Mouse (Mus musculus) layer of hippocampus, postnatal 10 days (tissue): Measurements from ENCODE around the gene Spop. TPM values are rescaled to one million over a fixed set of nuclear protein-coding genes. Genes with fewer than 3 reads are reported as not detected.
"Not testable (repeated sequence)": the region's sequence is repeated elsewhere in the genome, so short reads cannot be mapped to it uniquely, and the experiment has no call there.

Source experiments
- DNase-seq, 2 experiments: peaks; one replicate each; pipeline ENCODE4 v3.0.0; 2021; ENCODE audit warnings: low spot score in 2 of 2
- total RNA-seq, 2 experiments: library from RNA; stranded (reverse); gene quantifications; 2 replicates each; pipeline ENCODE4 v1.2.3; 2021

Gene Spop
- total RNA-seq, 2 experiments from 2014 or later: 132 to 137 TPM

DNA sequence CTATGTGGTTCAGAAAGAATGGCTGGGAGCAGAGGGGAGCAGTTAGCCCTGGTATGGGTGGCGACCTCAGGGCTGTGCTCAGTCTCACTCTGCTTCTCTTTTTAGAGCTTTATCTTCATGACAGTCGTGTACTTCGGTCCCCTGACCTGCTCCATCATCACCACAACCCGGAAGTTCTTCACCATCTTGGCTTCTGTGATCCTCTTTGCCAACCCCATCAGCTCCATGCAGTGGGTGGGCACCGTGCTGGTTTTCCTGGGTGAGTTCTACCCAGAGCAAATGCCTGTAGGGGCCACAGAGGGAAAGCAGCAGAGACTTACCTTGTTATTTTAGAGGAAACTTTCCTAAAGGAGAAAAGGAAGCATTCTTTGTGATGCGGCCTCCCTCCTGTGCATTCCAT, 23.5 kb upstream of the Spop start:
- no peak for DNase-seq

DNA sequence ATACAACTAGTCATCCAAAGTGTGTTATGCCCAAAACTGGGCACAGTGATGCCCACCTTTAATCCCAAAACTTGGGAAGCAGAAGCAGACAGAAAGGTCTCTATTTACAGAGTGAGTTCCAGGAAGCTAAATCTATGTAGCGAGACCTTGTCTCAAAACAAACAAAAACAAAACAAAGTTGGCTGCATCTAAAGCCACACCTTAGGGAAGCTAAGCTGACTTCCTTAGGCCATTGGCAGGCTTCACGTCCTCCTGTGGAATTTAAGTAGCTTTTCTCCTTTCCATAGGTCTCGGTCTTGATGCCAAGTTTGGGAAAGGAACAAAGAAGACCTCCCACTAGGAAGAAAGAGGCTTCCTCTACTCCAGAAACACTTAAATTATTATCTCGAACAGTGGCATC, 22.7 kb upstream of the Spop start:
- no peak for DNase-seq

DNA sequence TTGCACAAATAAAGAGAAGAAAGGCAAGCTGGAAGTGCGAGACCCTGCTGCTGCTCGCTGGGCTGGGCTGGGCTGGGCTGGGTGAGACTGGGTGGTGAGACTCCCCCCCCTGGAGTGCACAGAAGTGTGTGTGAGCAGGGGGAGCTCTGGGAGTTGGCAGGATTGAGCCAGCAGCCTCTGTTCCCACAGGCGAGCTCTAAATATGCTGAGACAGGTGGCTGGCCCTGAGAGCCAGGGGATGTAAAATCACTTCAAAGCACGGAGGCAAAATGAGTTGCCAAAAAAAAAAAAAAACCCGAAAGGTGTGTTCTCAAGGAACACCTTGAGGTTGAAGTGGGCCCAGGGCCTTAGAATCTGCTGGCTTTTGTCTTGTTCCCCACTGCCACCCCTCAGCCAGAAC, 22.1 kb upstream of the Spop start:
- DNase-seq: peak; percentile 46 to 59

DNA sequence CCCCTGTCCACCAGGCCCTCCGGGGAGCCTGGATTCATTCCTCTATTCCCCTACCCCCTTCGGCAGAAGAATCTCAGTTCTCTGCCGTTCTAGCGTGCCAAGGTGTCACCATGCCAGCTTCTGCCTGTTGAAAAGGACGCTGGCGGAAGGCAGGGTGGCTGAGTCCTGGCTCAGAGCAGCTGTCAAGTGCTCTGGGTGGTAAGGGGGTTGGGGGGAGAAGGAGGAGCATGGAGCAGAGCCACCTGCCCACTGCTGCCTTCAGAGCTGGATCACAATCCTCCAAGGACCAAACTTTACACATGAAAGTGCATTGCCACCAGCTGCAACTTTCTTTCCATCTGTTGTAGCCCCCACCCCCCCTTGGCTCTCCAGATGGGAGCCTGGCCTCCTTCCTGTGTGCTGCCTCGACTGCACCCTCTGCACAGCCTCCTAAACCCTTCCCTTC, 21.6 kb upstream of the Spop start:
- peak; percentile 74 to 81 for DNase-seq

DNA sequence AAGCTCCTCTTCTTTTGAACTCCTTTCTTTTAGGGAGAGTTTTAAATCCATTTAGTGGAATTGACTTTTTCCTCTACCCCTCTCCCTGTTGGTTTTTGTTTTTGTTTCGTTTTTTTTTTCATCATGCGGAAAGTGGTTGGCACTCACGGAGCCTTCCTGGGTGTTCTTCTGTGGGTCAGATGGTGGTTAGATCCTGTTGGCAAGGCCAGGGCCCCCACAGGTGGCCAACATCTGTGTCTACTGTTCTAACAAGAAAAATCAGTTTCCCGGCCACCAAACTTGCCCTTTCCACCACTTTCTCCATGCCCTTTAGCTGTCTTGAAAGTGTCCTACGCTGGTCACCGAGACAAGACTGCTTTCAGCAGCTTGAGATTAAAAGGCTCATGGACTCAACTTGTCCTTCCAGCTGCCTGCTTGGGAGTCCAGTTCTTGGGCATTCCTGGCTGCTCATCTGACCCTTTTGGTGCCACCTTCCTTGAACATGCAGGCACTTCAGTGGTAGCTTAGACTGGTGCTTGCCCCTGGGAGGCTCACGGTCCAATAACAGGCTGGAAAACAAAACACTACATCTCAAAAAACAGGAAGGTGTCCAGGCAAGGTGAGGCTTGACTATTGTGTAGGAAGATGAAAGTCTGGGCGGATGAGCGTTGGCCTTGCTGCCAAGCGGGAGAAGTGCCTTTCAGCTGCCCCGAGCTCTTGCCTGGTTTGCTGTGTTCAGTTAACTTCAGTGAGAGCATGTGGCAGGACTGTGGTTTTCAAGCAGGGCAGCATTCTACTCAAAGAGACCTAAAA, 21.0 kb upstream of the Spop start:
- DNase-seq: no peak

DNA sequence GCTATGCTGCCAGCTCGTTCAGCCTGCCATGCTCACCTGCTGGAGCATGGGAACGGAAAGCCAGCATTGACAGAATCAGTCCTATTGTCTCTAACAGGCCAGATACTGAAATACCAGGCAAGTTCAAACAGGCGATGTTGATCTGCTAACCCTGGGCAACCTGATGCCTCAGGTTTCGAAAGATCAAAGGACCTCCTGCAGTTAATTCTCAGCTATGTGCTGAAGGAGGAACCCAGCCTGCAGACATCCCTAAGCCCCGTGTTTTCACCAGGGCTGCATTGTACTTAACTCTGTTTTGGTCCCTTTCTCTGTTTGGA, 20.4 kb upstream of the Spop start:
- DNase-seq: no peak

DNA sequence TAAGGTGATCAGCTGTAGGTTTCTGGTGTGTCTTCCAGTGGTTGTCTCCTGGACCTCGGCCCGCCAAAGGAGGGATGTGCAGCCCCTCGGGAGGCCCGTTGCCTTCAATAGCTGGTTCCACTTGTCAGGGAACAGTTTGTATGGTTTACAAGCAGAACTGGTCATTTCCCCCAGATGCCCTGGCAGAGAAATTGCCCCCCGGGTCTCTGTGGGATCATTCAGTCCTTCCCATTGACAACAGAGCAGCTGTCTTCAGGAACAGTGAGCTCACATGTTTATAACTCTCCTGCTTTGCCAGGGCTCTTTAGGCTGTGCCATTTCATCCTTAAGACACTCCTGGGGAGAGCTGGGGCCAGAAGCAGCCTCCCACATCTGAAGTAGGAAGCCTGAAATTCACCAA, 19.8 kb upstream of the Spop start:
- no peak for DNase-seq

DNA sequence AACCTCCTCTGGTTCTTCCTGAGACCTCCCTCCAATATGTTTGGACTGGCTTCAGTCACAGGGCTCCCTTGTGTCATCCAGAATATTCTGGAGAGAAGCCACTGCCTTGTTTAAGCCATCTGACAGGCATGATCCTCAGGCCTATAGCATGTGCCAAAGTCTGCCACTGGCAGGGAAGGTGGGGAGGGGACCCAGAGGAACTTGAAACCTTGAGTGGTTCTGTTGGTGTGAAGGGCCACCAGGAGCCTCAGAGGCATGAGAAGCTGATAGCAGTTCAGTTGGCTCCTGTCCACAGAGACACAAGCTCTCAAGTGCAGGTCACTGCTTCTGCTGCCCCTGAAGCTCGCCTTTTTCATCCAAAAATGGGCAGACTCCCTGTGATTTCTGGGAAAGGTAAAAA, 17.3 kb upstream of the Spop start:
- no peak for DNase-seq

DNA sequence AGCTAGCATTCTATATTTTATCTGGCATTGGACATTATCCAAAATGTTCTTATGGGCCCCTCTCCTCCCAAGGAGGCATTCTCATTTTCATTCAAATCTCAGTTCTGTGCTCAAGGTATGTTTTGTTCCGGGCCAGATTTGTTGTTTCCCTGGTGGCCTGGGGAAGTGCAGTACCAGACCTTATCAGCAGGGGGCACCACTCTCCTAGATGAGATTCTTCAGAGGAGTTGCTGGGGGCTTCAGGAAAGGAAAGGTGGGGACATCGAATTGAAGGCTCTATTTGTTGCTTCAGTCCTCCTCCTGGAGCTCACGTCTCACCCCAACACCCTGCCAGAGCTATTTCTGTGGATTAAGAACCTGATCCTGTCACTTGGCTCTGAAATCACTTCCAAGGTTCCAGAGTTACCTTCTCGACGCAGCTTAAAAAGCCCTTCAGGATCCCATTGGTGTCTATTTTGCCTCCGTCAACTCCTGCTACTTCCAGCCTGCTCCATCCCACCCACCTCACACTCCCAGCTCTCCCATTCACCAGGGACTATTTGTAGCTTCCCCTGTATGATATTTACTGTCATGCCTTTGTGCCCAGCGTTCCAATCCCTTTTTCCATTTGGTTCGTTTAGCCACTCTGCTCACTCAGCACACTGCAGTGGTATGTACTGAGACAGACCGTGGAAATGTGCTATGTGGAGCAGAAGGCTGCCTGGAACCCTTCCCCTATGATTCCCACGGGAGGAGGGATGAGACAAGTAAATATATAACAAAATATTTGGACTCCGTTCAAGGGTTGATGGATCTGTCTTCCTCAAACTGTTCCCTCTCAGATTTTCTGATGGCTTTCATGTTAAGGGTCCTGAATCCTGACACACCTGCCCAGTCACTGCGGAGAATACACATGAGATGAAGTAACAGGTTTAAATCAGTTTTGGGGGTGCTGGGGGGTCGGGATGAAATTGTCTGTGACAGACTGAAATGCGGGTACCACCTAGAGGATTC, 15.7 kb upstream of the Spop start:
- DNase-seq: peak; percentile 89 to 90

DNA sequence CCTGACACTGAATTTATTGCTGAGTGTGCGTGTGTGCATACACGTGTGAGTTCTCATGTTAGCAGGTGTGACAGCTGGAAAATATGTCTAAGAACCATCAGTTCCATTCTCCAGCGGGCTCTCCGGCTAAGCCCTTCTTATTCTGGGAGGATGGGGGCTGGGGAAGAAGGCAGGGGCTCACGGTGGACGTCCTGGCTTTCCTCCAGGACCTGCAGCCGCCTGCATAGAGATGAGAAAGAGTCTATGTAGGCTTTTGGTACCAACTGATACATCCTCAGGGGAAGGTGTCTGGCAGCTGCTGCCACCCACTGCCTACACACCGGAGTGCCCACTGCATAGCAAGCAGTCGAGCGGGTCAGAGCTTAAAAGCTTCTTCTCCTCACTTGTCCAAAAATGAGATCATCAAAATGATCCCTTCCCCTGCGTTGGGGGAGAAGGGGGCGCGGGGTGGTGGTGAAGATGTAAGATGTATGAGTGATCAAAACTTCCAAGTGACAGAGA, 14.3 kb upstream of the Spop start:
- no peak for DNase-seq

DNA sequence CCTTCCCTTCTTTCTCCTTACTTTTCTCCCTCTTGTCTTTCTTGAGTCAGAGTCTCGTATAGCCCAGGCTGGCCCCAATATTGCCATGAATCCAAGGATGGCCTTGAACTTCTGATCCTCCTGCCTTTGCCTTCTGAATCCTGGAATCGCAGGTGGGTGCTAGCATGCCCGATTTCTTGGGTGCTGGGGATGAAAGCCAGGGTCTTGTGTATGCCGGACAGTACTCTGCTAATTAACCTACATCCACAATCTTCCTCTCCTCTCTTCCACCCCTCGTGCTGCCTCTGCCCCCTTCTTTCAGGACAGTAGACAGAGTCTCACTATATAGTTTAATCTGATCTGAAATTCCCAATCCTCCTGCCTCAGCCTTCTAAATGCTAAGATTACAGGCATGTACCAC, 12.3 kb upstream of the Spop start:
- no peak for DNase-seq

DNA sequence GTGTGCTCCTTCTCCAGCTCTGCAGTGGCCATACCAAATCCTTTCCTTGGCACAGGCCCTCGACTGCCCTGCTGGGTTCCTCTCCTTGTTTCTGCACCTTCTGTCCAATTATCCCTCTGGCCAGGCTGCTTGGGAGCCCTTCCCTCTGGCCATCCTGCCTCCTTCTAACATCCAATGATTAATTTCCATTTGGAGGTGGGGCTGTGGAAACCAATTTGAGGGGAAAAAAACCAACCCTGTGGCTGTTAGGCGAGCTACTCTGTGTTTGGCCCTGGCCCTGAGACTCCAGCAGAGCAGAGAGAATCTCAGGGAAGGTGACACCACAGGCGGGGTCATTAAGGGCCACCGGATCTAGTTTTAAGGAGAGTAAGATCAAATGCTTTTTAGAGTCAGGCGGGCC, 11.7 kb upstream of the Spop start:
- no peak for DNase-seq

DNA sequence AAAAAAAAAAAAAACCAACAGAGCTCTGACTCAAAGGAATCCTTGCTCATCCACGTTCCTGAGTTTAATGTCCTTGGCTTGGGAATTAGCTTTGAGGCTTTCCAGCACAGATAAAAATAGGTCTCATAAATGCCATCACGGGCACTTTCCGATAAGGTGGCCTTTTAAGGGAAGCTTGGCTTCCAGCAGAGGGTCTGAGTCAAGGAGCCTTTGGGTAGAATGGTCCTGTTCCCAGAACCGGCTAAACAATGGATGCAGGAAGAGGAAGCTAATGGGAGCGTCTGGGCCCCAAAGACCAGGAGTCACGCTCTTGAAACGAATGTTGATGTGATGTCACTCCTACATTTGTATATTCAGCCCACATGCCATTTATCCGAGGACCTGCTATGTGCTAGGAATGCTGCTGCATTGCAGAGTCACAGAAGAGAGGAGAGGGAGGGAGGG, 11.2 kb upstream of the Spop start:
- DNase-seq: no peak

DNA sequence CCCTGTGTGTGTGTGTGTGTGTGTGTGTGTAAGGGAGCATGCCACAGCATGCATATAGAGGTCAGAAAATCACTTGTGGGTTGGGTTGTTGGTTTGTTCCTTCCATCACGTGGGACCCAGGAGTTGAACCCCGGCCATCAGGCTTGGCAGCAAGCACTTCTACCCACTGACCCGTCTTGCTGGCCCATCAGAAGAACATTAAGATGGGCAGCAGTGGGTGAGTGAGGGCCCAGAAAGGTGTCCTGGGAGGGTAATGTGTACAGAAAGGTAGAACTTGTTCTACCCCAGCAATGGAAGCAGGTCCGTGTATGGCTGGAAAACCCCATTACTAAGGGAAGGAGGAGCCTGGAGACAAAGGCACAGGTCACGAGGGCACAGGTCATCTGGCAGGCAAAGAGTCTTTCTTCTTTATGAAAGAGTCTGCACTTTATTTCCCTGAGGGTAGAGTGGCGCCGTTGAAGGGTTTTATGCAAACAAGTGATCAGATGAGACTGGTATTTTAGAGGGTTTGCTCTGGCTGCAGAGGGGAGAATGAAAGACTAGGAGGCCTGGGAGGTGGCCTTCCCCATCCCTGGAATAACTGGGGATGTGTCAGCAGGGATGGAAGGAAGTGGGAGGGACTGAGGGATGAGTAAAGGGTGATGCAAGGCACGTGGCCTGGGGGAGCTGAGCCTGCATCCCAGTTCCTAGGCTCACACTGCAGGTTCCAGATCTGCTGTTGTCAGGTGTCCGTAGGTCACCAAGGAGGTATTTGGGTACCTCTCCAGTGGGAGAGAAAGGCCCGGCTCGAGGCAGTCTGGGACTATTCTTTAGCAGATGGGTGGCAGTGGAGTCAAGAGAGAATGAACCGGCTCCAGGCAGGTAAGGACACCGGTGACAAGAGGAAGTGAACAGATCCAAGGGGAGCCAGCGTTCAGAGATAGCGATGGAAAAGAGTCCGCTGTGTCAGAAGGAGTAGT, 10.2 kb upstream of the Spop start:
- no peak for DNase-seq

DNA sequence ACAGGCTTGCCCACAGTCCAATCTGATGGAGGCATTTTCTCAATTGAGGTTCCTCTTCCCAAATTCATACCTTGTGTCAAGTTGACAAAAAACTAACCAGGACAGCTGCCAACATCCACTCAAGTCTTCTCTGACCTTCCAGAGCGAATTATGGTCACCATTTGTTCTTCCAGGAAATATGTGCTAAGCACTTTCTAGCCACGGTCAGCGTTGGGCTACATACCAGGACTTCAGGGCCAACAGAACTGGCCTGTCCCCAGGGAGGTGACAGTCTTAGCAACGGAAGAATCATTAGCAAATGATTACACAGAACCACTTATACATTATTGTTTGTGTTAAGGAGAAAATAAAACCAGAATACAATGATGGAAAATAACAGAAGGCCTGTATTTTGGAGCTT, 8.1 kb upstream of the Spop start:
- no peak for DNase-seq

DNA sequence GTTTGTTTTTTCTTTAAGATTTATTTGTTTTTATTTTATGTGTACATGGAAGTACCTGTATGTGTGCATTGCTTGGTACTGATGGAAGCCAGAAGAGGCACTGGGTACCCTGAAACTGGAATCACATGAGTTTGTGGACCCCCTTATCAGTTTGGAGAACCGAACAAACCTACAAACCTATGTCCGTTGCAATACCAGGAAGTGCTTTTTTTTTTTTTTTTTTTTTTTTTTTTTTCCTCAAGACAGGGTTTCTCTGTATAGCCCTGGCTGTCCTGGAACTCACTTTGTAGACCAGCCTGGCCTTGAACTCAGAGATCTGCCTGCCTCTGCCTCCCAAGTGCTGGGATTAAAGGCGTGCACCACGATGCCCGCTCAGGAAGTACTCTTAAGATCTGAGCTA, 7.5 kb upstream of the Spop start:
- DNase-seq: not testable (repeated sequence)

DNA sequence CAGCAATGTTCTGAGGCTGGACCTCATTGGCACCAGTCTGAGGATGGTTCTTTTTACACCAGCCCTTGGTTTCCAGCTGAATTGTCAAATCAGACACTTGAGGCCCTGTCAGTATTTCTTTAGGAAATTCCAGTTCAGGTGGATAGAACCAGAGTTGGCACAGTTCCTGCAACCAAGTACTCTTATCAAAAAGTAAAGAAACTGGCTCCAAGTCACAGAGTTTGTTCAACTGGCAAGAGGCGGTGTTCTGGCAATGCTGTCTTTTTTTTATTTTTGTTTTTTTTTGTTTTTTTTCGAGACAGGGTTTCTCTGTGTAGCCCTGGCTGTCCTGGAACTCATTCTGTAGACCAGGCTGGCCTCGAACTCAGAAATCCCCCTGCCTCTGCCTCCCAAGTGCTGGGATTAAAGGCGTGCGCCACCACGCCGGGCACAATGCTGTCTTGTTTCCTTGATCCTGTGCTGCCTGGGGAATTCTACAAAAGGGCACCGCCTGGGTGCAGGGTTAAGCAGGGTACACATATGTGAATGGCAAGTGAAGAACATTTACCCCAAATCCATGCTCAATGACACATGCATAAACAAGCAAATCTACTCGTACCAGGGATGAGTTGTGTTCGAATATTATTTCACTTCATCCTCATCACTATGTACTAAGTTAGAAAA, 4.3 kb upstream of the Spop start:
- no peak for DNase-seq

DNA sequence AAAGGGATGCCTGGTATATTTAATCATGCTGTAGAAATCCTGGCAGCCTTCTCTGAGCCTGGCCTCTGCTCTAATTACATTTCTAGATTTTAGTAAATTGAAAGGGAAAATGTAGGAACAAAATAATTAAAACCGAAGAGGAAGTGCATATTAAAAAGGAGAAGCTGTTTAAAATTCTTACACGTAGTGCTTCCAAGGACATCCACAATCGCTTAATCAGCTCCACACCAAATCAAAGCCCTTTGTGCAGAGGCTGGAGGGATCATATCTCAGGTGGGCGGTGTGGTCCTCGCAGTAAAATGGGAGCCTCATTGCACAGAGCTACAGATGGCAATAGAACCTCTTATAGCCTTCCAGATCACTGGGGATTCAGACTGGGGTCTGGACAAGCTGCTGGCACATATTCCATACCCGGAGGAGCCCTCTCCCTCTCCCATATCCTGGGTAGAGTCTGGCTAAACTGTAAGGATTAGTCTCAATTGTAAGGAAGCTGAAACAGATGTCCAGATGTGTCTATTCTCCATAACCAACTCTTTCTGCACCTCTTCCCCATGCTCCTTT, 2.3 kb upstream of the Spop start:
- DNase-seq: no peak

DNA sequence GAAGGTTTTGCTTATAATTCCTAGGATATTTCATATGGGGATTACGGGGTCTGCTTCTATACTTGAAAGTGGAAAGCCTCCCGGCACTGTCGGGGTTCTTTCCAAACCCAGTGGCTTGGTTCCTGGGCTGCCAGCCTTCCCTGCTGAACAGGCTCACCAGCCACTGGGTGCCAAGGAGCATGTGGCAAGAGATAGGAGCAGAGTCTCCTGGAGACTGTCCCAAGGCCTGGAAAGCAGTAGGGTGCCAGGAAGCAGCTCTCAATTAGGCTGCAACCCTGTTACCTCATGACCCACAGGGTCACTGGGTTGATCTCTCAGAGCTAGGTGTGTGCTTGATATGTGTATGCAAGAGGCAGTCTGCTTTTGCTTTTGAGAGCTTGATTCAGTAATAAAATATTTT, 1.3 kb upstream of the Spop start:
- no peak for DNase-seq

DNA sequence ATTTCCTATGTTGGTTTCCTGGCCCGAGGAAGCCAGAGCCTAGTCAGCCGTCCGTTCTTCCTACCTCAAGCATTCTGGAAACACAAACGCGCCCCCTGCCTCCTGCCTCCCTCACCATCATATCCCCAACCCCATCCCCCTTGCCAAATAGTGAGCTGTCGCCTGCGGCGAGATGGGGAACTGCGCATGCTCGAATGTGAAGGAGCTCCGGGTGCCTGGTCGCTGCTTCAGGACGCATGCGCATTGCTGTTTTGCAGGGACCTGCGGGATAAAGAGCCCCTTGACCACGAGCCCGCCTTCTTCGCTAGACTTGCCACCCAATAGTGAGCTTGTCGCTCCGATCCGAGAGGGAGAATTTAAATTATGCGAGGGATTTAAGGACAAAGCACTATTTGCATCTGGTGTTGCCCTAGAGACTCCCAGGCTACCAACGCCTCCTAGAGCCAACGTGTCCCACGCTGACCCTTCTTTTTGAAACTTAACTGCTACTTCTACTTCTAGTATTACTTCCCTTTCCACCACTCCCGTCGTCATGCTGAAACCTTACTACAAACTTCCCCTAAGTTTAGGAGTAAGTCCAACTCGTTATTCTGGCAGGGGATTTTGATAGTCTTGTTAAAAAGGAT, 769 bp downstream of the Spop start:
- DNase-seq: peak; percentile 95 to 96
